Mouse (Mus musculus): ENCODE measurements at regions not wholly inside any gene's neighbourhood (a gene's known extent, or its start where the extent isn't known, plus 50 kb on each side); places are given as distances from the start of the nearest gene placed in this dataset.

DNA sequence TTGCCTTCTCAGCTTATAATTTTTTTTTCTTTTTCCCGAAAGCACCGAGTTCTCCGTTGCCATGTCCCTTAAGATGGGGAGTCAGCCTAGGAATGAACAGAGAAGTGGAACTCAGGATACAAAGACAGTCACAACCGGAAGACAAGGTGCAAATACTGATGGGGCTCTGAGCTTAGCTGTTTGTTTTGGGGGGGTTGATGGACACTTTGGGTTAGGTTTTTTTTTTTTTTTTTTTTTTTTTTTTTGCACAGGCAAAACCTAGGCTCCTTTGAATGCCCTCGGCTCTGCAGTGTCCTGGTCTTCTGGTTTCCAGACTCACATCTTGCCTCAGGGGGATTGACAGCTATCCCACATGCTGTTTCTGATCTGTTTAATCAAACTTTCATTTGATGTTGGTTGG lies 218.0 kb downstream of the Pten start:
- H3K36me3 ChIP-seq (ENCODE audit: control insufficient read depth, insufficient read depth, low read length) = no peaks in the 10 kb centered on the region
- H3K27ac ChIP-seq (ENCODE audit: low read depth, low read length) = no peak overlapping the region
- ATAC-seq (no peak), DNase-seq (ENCODE audit: low spot score) (no peak)
- no peak overlapping the region for H3K4me2 ChIP-seq (ENCODE audit: low read length)
- H3K4me1 ChIP-seq (ENCODE audit: control insufficient read depth, insufficient read depth, low read length) = no peaks in the 10 kb centered on the region
- WGBS = 90% methylated on average over 5 of the region's 5 CpGs
- no peaks in the 10 kb centered on the region for H3K9me3 ChIP-seq (replicated peaks; ENCODE audit: control insufficient read depth, low read length)
- H3K4me3 ChIP-seq (ENCODE audit: low read depth, low read length) = no peak overlapping the region
- no peak overlapping the region for H3K9ac ChIP-seq (ENCODE audit: low read length)
- no peaks in the 10 kb centered on the region for H3K27me3 ChIP-seq (replicated peaks; ENCODE audit: control insufficient read depth, insufficient read depth, low read length)

DNA sequence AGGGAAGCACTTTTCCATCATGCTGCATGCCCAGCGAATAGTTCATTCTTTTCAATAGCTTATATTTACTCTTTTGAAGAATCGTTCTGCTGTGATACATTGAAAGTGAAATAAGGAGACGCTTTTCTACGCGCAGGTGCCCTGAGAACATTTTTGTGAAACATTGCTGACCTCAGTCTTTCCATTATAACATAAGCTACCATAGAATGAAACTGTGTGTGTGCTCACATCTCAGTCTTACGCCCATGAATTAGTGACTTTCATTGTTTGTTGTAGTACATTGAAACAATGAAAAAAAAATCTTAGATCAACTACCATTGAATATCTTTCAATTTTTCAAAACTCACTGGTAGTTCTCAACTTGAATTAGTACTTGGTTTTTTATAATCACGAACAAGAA lies 219.2 kb downstream of the Pten start:
- WGBS = 84% methylated on average over 7 of the region's 7 CpGs
- H3K9me3 ChIP-seq (replicated peaks; ENCODE audit: control insufficient read depth, low read length) = no peaks in the 10 kb centered on the region
- H3K4me2 ChIP-seq (ENCODE audit: low read length) = no peak overlapping the region
- H3K36me3 ChIP-seq (ENCODE audit: control insufficient read depth, insufficient read depth, low read length) = no peaks in the 10 kb centered on the region
- H3K4me3 ChIP-seq (ENCODE audit: low read depth, low read length) = no peak overlapping the region
- no peak overlapping the region for H3K9ac ChIP-seq (ENCODE audit: low read length)
- DNase-seq (ENCODE audit: low spot score) (no peak), ATAC-seq (no peak)
- no peaks in the 10 kb centered on the region for H3K4me1 ChIP-seq (ENCODE audit: control insufficient read depth, insufficient read depth, low read length)
- H3K27me3 ChIP-seq (replicated peaks; ENCODE audit: control insufficient read depth, insufficient read depth, low read length) = no peaks in the 10 kb centered on the region
- H3K27ac ChIP-seq (ENCODE audit: low read depth, low read length) = no peak overlapping the region

DNA sequence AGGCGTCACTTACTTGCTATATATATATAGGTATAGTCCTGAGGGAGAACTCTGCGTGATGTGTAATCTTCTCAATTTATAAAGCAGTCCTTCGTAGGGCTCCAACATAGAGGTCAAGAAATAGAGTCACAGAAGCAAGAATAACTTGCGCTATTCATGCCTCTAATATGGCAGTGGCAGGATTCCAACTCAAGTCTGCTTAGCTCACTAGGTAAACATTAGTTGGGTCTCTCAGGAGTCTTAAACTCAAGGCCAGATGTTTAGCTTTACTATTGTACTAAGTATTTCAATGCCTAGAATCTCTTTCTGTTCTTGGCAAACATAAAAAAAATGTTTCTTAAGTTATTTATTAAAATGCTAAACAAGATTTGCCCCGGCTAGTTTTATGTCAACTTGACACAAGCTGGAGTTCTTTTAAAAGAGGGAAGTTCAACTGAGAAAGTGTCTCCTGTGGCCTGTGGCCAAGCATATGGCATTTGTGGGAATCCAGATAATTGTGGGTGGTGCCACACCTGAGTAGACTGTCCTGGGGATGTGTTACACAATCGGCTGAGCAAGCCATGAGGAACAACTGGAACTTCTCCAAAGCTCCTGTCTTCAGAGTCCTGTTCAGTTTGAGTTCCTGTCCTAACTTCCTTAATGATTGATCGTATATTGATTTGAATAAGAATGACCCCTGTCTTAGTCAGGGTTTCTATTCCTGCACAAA lies 220.9 kb downstream of the Pten start:
- H3K4me3 ChIP-seq (ENCODE audit: low read depth, low read length) = no peak overlapping the region
- no peak for ATAC-seq
- DNase-seq (ENCODE audit: low spot score) = no peak
- H3K27me3 ChIP-seq (replicated peaks; ENCODE audit: control insufficient read depth, insufficient read depth, low read length) = no peaks in the 10 kb centered on the region
- 91% methylated on average over 7 of the region's 7 CpGs for WGBS
- no peaks in the 10 kb centered on the region for H3K36me3 ChIP-seq (ENCODE audit: control insufficient read depth, insufficient read depth, low read length)
- no peak overlapping the region for H3K9ac ChIP-seq (ENCODE audit: low read length)
- no peak overlapping the region for H3K4me2 ChIP-seq (ENCODE audit: low read length)
- no peak overlapping the region for H3K27ac ChIP-seq (ENCODE audit: low read depth, low read length)
- no peaks in the 10 kb centered on the region for H3K4me1 ChIP-seq (ENCODE audit: control insufficient read depth, insufficient read depth, low read length)
- no peaks in the 10 kb centered on the region for H3K9me3 ChIP-seq (replicated peaks; ENCODE audit: control insufficient read depth, low read length)

DNA sequence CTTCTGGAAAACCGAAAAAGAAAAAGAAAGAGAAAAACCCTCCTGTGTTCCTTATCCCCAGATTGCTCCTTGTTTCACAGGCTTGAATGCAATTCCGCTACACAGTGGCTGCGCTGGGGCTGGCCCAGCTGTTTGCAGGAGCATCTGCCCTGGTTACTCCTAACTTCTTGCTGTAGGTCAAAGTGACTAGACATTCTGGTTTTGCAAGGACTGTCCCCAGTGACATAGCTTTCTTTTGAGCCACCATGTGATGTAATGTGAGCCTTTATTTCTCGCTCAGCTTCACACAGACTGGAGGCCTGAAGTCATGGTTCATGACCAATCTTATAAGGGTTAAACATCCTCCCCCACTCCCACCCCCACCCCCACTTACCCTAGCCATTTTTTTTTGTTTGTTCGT lies 222.8 kb downstream of the Pten start:
- Histone ChIP-seq H3K4me1 (ENCODE audit: control insufficient read depth, insufficient read depth, low read length) (no peaks in the 10 kb centered on the region), H3K27ac (ENCODE audit: low read depth, low read length) (no peak overlapping the region), H3K4me2 (ENCODE audit: low read length) (no peak overlapping the region), H3K36me3 (ENCODE audit: control insufficient read depth, insufficient read depth, low read length) (no peaks in the 10 kb centered on the region), H3K9me3 (replicated peaks; ENCODE audit: control insufficient read depth, low read length) (no peaks in the 10 kb centered on the region), H3K4me3 (ENCODE audit: low read depth, low read length) (no peak overlapping the region), H3K9ac (ENCODE audit: low read length) (no peak overlapping the region), H3K27me3 (replicated peaks; ENCODE audit: control insufficient read depth, insufficient read depth, low read length) (no peaks in the 10 kb centered on the region)
- DNase-seq (ENCODE audit: low spot score) (no peak), ATAC-seq (no peak)
- 81% methylated on average over 5 of the region's 5 CpGs for WGBS

DNA sequence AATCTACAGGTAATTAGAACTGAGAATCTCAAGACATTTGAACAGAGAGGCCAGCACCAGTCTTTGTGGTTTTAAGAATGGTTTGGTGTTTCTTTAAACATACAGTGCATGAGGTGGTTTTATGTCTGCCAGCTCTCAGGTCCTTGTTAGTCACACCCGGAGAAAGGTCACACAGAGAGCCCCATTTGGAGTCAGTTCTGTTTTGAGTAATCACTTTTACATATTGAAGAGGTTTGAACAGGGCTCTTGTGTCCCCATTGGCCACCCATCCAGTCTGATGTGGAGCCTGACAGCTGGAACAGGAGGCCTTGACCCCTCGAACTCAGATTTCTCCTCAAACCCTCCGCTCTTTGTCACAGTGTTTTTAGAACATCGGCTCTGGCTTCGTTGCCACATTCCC lies 231.4 kb downstream of the Pten start:
- no peaks in the 10 kb centered on the region for H3K4me1 ChIP-seq (ENCODE audit: control insufficient read depth, insufficient read depth, low read length)
- ATAC-seq = no peak

DNA sequence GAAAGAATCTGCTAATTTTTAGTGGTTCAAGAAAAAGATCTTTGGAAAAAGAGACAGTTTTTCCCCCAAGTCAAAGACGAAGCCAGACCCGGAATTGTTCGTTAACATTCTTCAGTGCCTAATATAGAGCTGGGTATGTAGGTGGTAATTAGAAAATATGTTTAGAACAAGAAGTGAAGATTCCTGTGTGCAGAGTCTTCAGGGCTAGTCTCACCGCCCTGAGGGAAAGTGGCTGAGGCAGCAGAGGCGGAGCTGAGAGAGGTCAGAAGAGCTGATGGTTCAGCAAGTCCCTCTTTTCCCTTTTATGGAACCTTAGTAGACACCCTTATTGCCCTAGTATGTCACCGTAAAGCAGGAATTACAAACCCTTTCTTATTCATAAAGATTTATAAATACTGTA lies 232.0 kb downstream of the Pten start:
- Histone ChIP-seq H3K4me2 (ENCODE audit: low read length) (no peak overlapping the region), H3K9ac (ENCODE audit: low read length) (no peak overlapping the region), H3K27ac (ENCODE audit: low read depth, low read length) (no peak overlapping the region), H3K4me1 (ENCODE audit: control insufficient read depth, insufficient read depth, low read length) (no peaks in the 10 kb centered on the region), H3K4me3 (ENCODE audit: low read depth, low read length) (no peak overlapping the region), H3K36me3 (ENCODE audit: control insufficient read depth, insufficient read depth, low read length) (no peaks in the 10 kb centered on the region), H3K9me3 (replicated peaks; ENCODE audit: control insufficient read depth, low read length) (no peaks in the 10 kb centered on the region), H3K27me3 (replicated peaks; ENCODE audit: control insufficient read depth, insufficient read depth, low read length) (no peaks in the 10 kb centered on the region)
- DNase-seq (ENCODE audit: low spot score) (no peak), ATAC-seq (no peak)
- 80% methylated on average over 6 of the region's 6 CpGs for WGBS

More for the DNA sequence above, 231.4 kb downstream of the Pten start:
- 74% methylated on average over 5 of the region's 5 CpGs for WGBS
- no peaks in the 10 kb centered on the region for H3K36me3 ChIP-seq (ENCODE audit: control insufficient read depth, insufficient read depth, low read length)
- DNase-seq (ENCODE audit: low spot score) = no peak
- no peak overlapping the region for H3K27ac ChIP-seq (ENCODE audit: low read depth, low read length)
- H3K9me3 ChIP-seq (replicated peaks; ENCODE audit: control insufficient read depth, low read length) = no peaks in the 10 kb centered on the region
- H3K4me2 ChIP-seq (ENCODE audit: low read length) = no peak overlapping the region
- no peak overlapping the region for H3K4me3 ChIP-seq (ENCODE audit: low read depth, low read length)
- H3K27me3 ChIP-seq (replicated peaks; ENCODE audit: control insufficient read depth, insufficient read depth, low read length) = no peaks in the 10 kb centered on the region
- no peak overlapping the region for H3K9ac ChIP-seq (ENCODE audit: low read length)

DNA sequence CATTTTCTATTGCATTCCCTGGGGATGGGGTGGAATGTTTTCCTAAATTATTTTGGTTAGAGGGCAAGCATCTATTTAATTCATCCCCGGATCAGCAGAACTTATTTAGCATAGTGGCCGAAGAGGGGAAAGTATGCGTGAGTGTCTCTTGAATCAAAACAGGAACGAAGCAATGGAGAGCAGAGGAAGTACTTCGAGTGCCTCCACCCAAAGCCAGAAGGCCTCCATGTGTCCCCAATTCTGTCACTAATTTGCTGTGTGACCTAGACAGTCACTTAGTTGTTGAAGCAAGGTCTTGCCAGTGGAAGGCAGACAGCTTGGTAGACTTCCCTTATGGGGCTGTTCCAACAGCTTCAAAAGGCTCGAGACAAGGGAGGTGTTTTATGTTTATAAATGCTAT lies 233.3 kb downstream of the Pten start:
- Histone ChIP-seq H3K36me3 (ENCODE audit: control insufficient read depth, insufficient read depth, low read length) (no peaks in the 10 kb centered on the region), H3K27ac (ENCODE audit: low read depth, low read length) (no peak overlapping the region), H3K9ac (ENCODE audit: low read length) (no peak overlapping the region), H3K9me3 (replicated peaks; ENCODE audit: control insufficient read depth, low read length) (no peaks in the 10 kb centered on the region), H3K27me3 (replicated peaks; ENCODE audit: control insufficient read depth, insufficient read depth, low read length) (no peaks in the 10 kb centered on the region), H3K4me1 (ENCODE audit: control insufficient read depth, insufficient read depth, low read length) (no peaks in the 10 kb centered on the region), H3K4me3 (ENCODE audit: low read depth, low read length) (no peak overlapping the region), H3K4me2 (ENCODE audit: low read length) (no peak overlapping the region)
- WGBS = 88% methylated on average over 6 of the region's 6 CpGs
- ATAC-seq = no peak
- DNase-seq (ENCODE audit: low spot score) = no peak

DNA sequence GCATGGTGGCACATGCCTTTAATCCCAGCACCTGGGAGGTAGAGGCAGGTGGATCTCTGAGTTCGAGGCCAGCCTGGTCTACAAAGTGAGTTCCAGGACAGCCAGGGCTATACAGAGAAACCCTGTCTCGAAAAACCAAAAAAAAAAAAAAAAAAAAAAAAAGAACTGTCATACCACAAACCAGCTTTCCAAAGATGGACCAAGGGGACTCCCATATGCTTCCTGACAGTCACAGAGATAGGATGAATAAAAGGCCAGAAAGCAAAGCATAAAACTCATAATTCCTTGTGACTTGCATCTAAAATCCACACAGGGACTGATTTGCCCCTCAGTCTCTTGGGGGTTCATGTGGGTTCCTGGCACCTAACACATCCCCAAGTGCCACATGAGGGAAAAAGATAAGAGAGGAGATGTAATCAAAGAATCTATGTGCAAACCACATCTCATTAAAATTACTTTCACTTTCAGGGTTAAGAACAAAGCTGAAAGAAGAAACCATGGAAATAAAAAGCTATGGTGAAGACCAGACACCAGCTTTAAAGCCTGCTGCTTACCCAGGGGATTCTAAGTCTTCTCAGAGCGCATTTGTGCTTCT lies 241.4 kb downstream of the Pten start:
- H3K4me1 ChIP-seq (ENCODE audit: control insufficient read depth, insufficient read depth, low read length) = no peaks in the 10 kb centered on the region
- H3K9ac ChIP-seq (ENCODE audit: low read length) = no peak overlapping the region
- H3K4me3 ChIP-seq (ENCODE audit: low read depth, low read length) = no peak overlapping the region
- 78% methylated on average over 3 of the region's 3 CpGs for WGBS
- DNase-seq (ENCODE audit: low spot score) = no peak
- H3K27me3 ChIP-seq (replicated peaks; ENCODE audit: control insufficient read depth, insufficient read depth, low read length) = no peaks in the 10 kb centered on the region
- no peak overlapping the region for H3K27ac ChIP-seq (ENCODE audit: low read depth, low read length)
- no peaks in the 10 kb centered on the region for H3K36me3 ChIP-seq (ENCODE audit: control insufficient read depth, insufficient read depth, low read length)
- H3K4me2 ChIP-seq (ENCODE audit: low read length) = no peak overlapping the region
- ATAC-seq = no peak
- no peaks in the 10 kb centered on the region for H3K9me3 ChIP-seq (replicated peaks; ENCODE audit: control insufficient read depth, low read length)

DNA sequence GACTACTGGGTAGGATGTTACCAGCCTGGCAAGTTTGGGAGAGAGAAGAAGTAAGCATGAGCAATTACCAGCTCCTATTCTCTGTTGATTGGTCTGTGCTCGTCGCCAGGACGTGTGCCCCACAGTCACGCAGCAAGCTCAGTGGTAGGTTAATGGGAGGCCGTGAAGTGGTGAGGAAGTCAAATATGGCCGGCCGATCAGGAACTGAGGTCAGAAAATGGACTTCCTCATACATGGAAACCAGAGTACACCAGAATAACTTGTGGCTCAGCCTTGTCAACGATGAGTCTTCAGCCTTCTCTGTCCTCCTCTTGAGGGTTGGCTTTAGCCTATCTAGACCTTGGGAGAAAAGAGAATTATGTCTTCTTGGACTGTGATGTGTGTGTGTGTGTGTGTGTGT lies 250.3 kb downstream of the Pten start:
- DNase-seq (ENCODE audit: low spot score) (no peak), ATAC-seq (no peak)
- H3K27me3 ChIP-seq (replicated peaks; ENCODE audit: control insufficient read depth, insufficient read depth, low read length) = no peaks in the 10 kb centered on the region
- no peak overlapping the region for H3K4me2 ChIP-seq (ENCODE audit: low read length)
- no peak overlapping the region for H3K4me3 ChIP-seq (ENCODE audit: low read depth, low read length)
- no peak overlapping the region for H3K27ac ChIP-seq (ENCODE audit: low read depth, low read length)
- WGBS = 95% methylated on average over 8 of the region's 8 CpGs
- no peaks in the 10 kb centered on the region for H3K9me3 ChIP-seq (replicated peaks; ENCODE audit: control insufficient read depth, low read length)
- H3K36me3 ChIP-seq (ENCODE audit: control insufficient read depth, insufficient read depth, low read length) = no peaks in the 10 kb centered on the region
- H3K9ac ChIP-seq (ENCODE audit: low read length) = no peak overlapping the region
- no peaks in the 10 kb centered on the region for H3K4me1 ChIP-seq (ENCODE audit: control insufficient read depth, insufficient read depth, low read length)
